Mouse (Mus musculus): ENCODE measurements around the gene Mrm3.
A peak's percentile ranks its signal among the peaks of the same experiment; 100 is the strongest.

Gene Mrm3

DNA sequence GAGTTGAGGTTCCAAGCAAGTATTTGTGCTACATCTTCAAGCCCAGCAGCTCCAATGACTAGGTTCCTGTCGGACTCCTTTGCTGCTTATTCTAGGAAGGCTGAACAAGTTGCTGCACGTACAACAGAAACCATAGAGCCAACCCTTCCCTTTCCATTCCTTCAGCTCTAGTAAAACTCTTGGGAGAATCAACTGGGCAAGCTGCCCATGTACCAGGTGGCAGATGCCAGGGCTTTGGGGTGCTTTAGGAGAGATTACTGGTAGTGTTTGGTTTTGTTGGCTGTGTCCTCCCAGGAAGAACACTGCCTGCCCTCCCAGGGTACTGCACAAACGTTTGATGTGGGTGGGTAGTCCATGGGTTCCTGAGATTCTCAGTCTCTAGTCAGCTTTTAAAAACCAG is 8.5 kb downstream of the Mrm3 start:
- DNase-seq (ENCODE audit: low spot score), result no peak

DNA sequence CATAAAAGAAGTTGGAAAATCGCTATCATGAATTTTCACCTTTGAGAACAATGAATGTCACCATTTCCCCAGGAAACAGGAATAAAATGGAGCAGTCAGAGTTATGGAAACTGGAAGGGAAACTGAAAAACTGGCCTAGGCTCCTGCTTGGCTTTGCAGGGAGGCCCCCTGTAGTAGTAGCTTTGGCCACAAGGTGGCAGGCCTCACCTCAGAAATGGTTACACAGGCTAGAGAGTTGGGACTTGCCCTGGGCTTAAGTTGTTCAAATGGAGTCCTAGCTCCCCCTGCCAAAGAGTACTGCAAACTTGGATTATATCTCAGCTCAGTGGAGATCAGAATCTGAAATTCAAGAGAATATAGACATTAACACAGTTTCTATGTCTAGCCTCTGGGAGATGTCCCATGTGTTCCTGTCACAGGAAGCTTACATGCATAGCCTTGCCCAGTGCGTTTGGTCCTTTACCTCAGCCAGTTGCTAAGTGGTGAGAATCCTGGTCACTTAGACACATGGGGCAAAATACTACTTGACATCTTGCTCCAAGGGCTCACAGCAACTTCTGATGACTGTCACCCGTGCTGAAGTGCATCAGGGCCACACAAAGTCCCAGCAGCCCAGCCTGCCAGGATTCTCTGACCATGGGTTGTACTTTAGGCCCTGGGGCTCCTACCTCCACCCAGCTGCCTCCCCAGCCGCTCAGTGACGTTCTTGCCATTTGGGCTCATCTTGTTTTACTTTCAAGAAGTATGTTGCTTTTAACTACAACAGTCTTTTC is 9.8 kb downstream of the Mrm3 start:
- DNase-seq (ENCODE audit: low spot score), result peak; percentile 40

DNA sequence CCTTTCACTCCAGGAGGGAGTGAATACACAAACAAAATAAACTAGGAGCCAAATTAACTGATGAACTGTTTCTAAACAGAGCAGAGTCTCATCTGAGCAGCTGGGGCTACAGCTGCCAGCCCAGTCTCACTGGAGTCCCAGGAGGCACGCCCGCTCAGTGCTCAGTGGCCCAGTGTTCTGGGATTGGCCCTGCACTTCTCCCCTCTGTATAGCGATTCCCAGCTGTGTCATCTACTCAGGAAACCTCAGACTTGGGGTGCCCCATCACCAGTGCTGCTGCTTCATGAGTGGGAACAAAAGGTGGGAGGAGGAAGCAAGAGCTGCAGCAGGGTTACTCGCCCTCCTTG is 10.4 kb downstream of the Mrm3 start:
- no peak for DNase-seq (ENCODE audit: low spot score)

DNA sequence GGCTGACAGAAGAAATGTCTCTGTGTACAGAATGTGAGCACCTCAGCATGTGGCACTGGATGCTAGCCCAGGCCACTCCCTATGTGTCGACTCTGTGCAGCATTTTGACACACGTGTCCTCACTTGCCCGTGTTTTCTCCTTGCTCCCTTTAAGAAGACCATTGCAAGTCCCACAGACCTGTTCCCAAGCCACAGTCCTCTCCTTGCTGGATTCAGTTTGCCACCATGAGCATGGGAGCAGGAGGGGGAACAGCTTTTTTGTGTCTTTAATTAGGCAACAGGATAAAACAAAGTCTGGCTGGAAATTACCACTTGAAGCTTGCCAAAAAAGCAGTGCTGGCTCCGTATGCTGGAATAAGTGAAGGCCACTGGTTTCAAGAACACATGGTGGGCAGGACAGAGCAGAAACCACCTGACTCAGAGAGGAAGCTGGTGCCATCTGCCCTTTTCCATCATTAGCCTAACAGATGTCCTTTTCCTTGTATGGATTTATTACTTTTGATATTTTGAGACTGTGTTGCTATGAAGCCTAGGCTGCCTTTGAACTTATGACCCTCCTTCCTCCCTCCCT is 12.0 kb downstream of the Mrm3 start:
- DNase-seq (ENCODE audit: low spot score), result no peak

- DNase-seq (ENCODE audit: low spot score), result no peak
Observed at GRCm38 (mm10) chr11:76256129-76256528, 12.6 kb downstream of the Mrm3 start.

- DNase-seq (ENCODE audit: low spot score), result no peak
Observed at GRCm38 (mm10) chr11:76257386-76257785, 13.9 kb downstream of the Mrm3 start.

GRCm38 (mm10) chr11:76258511-76258910 is 15.0 kb downstream of the Mrm3 start:
- DNase-seq (ENCODE audit: low spot score), result no peak

GRCm38 (mm10) chr11:76260208-76261050 is 16.9 kb downstream of the Mrm3 start:
- no peak for DNase-seq (ENCODE audit: low spot score)

GRCm38 (mm10) chr11:76261224-76261623 is 17.7 kb downstream of the Mrm3 start:
- DNase-seq (ENCODE audit: low spot score), result no peak

DNA sequence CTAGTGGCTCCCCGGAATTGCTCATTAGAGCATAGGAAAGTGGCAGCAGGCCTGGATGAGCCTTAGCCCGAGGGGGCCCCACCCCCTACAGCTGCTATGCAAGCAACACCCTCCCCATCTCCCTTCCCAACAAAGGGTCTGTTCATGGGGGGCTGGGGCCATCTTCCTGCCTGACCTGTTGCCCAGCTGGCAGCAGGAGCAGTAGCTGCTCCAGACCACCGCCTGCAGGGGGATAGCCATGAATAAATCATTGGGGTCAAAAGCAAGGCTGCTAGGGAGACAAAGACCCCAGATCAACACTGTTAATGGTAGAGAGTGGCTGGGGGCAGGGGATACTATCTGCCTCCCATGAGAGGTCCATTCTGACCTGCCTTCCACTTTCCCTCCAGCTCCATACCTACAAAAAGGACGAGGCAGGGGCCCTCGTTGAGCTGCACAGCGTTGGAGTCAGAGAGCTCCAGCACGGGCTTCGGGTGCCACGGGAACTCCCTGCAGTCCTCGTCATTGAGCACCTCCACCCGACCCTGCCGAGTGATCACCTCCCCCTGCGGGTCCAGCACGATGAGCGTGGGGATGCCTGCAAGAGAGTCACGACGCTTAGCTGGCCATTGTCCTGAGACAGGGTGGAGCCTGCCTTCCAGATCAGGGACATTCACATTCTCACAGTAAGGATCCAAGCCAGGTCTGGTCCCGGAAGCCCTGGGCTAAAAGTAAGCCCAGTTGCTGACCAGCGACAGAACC is 19.3 kb downstream of the Mrm3 start:
- no peak for DNase-seq (ENCODE audit: low spot score)

DNA sequence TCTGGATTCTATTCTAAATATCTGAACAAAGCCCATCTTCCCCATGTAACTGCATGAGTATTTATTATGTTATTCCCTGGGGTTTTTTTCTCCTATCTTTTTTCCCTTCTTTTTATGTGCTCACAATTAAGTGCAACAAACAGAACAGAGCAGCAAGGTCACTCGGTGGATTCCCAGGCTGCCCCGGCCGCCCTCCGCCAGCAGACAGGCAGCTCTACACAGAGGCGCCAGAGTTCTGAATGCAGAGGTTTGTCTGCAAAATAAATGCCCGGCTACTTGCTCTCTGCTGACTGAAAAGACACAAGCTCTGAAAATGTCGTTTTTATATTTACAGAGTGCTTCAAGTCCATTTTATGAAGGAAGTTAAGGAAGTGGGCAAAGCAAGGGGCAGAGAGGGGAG is 24.0 kb downstream of the Mrm3 start:
- DNase-seq (ENCODE audit: low spot score), result no peak

GRCm38 (mm10) chr11:76268001-76268459 is 24.5 kb downstream of the Mrm3 start:
- DNase-seq (ENCODE audit: low spot score), result no peak

GRCm38 (mm10) chr11:76268521-76269065 is 25.1 kb downstream of the Mrm3 start:
- DNase-seq (ENCODE audit: low spot score), result no peak

- no peak for DNase-seq (ENCODE audit: low spot score)
Observed at GRCm38 (mm10) chr11:76272440-76272839, 28.9 kb downstream of the Mrm3 start.

DNA sequence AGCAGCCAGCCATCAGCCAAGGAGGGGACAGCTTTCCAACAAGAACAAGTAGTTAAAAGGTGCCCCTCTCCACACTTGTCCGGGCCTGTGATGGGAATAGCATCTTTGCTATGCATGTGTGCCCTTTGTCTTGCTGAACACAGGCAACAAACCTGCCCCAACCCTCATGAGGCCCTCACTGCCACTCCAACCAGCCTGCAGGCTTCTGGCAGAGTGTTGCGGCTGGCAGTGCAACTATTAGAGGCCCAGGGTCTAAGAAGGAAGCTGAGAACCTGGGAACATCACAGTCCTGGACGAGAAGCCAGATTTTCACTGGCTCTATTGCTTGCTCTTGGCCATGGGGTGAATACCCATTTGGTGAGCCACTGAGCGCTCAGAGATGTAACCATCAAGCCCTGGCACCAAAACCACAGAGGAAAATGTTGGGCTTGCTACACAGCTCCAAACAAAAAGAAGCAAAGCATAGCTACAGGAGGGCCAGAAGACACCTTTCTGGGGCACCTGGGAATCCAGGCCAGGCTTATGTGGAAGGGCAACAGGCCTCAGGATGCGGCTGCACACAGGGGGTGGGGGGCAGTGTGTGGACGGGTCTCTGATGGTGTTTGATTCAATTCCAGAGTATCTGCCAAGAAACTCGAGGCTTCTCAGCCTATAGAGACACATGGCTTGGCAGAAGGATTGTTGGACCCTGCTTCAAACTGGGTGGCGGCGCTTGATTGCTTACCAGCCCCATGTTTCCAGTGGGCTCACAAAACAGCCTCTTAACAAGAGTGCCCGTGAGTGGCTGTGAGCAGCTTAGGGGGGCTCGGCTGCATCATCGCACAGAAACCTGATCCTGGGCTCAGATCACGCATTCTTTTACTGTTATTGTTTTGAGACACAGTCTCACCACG is 35.7 kb downstream of the Mrm3 start:
- DNase-seq (ENCODE audit: low spot score), result no peak

DNA sequence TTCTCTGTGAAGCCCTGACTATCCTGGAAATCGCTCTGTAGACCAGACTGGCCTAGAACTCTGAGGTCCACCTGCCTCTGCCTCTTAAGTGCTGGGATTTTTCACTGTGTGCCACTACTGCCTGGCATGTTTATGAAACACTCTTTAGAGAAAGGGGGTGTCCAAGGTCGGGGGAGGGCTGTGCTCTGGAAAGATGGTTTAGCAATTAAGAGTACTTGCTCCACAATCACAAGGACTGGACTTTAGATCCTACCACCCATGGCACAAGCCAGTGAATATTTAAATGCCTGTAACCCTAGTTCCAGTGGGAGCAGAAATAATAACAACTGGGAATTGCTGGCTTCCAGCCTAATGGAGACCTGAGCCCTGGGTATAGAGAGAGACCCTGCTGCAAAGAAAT is 36.5 kb downstream of the Mrm3 start:
- DNase-seq (ENCODE audit: low spot score), result no peak

DNA sequence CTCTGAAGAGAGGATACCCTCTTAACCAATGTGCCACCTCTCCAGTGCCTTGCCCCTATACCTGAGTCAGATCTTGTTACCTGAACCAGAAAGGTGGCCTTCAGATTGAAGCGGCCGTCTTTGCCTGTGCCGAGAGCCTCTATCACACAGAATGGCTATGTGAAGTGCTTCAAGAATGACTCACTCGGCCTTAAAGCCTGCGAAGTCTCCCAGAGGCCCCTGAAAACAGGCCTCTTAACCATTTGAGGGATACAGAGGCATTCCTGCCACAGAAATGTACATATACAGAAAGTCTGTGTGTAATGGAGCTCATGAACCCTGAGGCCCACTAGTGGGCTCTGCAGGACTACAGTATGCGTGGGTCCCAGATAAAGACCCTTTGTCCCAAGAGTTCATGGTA is 40.3 kb downstream of the Mrm3 start:
- DNase-seq (ENCODE audit: low spot score), result no peak

DNA sequence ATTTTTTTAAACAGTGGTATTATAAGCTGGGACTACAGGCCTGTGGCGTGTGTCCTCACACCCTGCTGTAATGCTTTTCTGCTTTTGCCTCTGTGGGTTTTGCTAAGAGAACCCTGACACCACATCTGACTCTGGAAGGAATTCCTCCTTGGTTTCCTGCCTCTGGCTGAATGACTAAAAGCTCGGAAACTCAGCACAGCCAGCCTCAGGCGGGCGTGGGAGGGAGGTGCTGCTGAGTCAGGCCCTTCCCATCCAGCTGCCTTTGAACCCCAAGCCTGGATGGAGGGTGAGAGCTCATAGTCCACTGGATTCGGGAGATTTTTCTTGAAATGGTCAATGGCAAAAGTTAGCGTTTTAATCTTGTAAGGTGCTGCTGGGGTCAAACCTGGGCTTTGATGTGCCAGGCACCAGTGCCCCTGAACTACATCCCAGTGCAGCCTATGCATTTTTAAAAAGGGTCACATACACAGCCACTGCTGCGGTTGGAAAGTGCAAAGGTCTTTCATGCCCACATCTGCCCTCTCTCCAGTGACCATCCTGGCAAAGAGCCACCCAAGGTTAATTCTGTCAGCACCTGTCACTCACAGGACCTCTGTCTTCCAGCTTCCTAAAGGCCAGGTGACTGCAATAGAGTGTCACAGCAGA is 42.0 kb downstream of the Mrm3 start:
- no peak for DNase-seq (ENCODE audit: low spot score)

DNA sequence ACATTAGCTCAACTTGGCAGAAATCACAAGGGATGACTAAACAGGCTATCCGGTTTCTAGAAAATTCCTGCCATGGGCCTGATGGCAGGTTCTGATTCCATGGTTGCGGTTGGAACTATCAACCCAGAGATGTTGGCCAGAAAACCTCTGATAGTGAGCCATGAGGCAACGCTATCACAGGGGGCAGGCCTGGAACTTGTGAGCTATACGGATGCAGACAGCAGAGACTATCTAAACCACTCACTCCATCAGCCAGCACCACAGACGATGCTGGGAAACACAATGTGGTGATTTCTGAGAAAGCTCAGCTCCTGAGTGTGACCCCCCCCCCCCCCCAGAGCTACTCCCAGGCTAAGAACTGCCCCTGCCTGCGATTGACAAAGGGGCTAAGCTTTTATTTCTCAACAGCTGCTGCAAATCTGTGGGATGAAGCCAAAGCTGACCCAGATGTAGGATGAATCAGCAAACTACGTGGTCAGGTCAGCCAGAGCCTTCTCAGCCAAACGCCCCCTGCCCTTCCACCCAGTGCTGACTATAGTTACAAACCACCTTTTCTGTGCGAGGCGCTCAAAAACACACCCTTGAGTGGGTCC is 43.1 kb downstream of the Mrm3 start:
- DNase-seq (ENCODE audit: low spot score), result no peak

GRCm38 (mm10) chr11:76287301-76287700 is 43.8 kb downstream of the Mrm3 start:
- DNase-seq (ENCODE audit: low spot score), result no peak
